8 mouse cellular contexts compared by ENCODE assay signal in the genomic region with DNA sequence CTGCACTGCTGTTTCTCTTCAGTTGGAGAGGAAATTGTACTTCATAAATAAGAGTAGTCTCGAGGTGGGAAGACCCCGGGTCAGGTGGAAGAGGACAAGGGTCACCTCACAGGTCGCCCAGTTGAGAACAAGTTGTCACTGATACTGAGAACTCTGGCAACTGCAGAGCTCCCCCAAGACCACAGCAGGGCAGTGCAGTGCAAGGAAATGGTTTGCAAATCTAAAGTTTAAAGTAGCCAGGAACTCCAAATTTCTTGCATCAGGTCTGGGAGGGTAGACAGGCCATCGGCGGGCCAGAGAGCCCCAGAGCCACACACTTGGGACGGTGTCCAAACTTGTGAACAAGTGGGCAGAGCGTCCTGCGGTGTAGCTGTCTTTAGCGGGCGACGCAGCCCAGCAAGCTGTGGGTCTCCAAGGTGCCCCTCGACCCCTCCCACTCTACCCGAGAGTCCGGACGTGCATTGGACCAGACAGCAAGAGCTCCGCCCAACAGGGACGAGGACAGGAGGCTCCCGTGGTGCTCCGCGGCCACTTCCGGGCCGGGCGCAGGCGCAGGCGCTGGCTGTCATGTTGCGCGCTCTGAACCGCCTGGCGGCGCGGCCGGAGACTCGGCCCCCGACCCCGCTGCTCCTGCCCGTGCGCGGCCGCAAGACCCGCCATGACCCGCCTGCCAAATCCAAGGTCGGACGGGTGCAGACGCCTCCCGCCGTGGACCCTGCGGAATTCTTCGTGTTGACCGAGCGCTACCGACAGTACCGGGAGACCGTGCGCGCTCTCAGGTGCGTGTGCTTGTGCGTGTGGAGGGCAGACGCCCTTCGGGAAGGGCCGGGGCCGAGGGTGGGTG. TPM values are rescaled to one million over a fixed set of nuclear protein-coding genes. Genes with fewer than 3 reads are reported as not detected.
DNase-seq lines count a peak whose midpoint lies in the region; ATAC-seq and TF ChIP-seq lines count a peak whose summit lies in the region.

Gene Mrps26 (plus strand): TSS at position 531 of the 844 bp plus-strand sequence.

- H3K4me1 ChIP-seq in cortical plate, adult 2 months (ENCODE audit: control insufficient read depth, insufficient read depth, low read length), result peaks cover 3% of the 10 kb centered on the region; the same call in 1 of the 2 replicates
- H3K4me1 ChIP-seq in megakaryocyte, embryonic 14.5 days, result peaks cover 44% of the 10 kb centered on the region

- peak within 1 kb of the TSS; percentile 91 for H3K4me3 ChIP-seq in cortical plate, adult 2 months (ENCODE audit: insufficient read depth, low read length)
- H3K4me3 ChIP-seq in megakaryocyte, embryonic 14.5 days (replicated peaks), result peak within 1 kb of the TSS; percentile 99

- ATAC-seq in activated CD4-positive, CD25-positive, alpha-beta regulatory T cell, adult 4 months, result peak; percentile 99

- peak within 1 kb of the TSS; percentile 63; the same call in 1 of the 2 replicates for H3K27ac ChIP-seq in cortical plate, adult 2 months (ENCODE audit: insufficient read depth, low read length)

- no peaks in the 10 kb centered on the region for H3K27me3 ChIP-seq in megakaryocyte, embryonic 14.5 days (replicated peaks)

- TF ChIP-seq CTCF in cortical plate, adult 2 months (IDR thresholded peaks at IDR 0.05; ENCODE audit: extremely low read depth, insufficient read depth, low read length), result peak; percentile 25; the same call in 1 of the 2 replicates

- no peaks in the 10 kb centered on the region for H3K9me3 ChIP-seq in megakaryocyte, embryonic 14.5 days

- peak; percentile 79 for TF ChIP-seq POLR2A in cortical plate, adult 2 months (IDR thresholded peaks at IDR 0.05; ENCODE audit: extremely low read depth, insufficient read depth, low read length)

- H3K36me3 ChIP-seq in megakaryocyte, embryonic 14.5 days (replicated peaks; ENCODE audit: low read length), result peaks cover 44% of the 10 kb centered on the region

- peak; percentile 83 to 90 for DNase-seq in gastrocnemius, adult 8-10 months (ENCODE audit: low spot score in 2 of 2)
- peak; percentile 74 for DNase-seq in hindlimb bud, embryonic 11.5 days (ENCODE audit: extremely low spot score, low read depth, low spot score)
- DNase-seq in left cerebral cortex, adult 8-10 months (ENCODE audit: low spot score in 2 of 2), result peak; percentile 78 to 94
- DNase-seq in right cerebral cortex, postnatal 10 days (ENCODE audit: low spot score in 2 of 2), result peak; percentile 96 to 97
- DNase-seq in urinary bladder, postnatal 25 days (ENCODE audit: low spot score), result peak; percentile 85

RNA-seq across cellular contexts. Expression of gene Mrps26, which starts in this region (rescaled TPM):
- polyA plus RNA-seq in activated CD4-positive, CD25-positive, alpha-beta regulatory T cell, adult 4 months (2017; shearing (Covaris generic)), result 10 to 100 TPM; 25.4 to 31.1 TPM
- 86.9 and 99.1 TPM in 2 replicates for polyA plus RNA-seq in cortical plate, adult 2 months (2012; rRNA removed)
- total RNA-seq in gastrocnemius, adult 8-10 months (2022), result 10 to 100 TPM; 43.7 to 47.6 (median 46.2) TPM
- total RNA-seq in left cerebral cortex, adult 8-10 months (2022), result 10 to 100 TPM; 70.7 to 79.2 (median 72.7) TPM
- 94.8 and 158 TPM in 2 replicates for polyA plus RNA-seq in megakaryocyte, embryonic 14.5 days (2012; ENCODE audit: insufficient read depth, low replicate concordance)

Comparison
In these comparisons a context has a peak if more than half of its experiments do, and no peak if none do; other contexts are left out.
1. Peak in every context shown above with its lines: DNase-seq, ATAC-seq, H3K4me3 ChIP-seq and H3K27ac ChIP-seq.